ENCODE assay signal across 21 mouse cellular contexts in the genomic region with DNA sequence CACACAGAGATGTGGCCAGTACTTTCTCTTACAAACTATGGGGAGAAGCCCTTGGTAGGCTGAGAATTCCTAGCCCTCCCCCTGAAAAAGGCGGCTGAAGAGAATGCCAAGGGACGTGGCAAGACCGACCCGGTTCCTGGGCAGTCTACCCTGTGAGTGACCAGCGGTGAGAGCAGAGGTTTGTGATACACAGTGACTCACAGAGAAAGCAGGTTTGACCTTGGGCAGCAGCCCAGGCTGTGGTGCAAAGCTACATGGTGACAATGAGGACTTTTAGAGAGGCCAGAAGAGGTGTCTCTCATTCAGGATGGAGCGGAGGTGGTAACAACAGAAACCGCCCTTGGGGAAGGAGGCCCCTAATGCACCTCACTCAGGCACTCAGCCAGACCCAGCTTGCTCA. TPM values are rescaled to one million over a fixed set of nuclear protein-coding genes. Genes with fewer than 3 reads are reported as not detected.
DNase-seq lines count a peak whose midpoint lies in the region; ATAC-seq lines count a peak whose summit lies in the region.
"Had no signal": no experiment of that assay in that cellular context is flagged by ENCODE, and none has a peak within 500 bp of the region (broad histone marks: within the 10 kb centered on the region; RNA-seq: fewer than 3 reads in every experiment).

No protein-coding gene starts in this region.

- H3K4me1 ChIP-seq in heart, embryonic 11.5 days (ENCODE audit: control insufficient read depth, insufficient read depth, low read length), result peaks cover 41% of the 10 kb centered on the region
- no peaks in the 10 kb centered on the region for H3K4me1 ChIP-seq in liver, embryonic 12.5 days
- H3K4me1 ChIP-seq in liver, embryonic 11.5 days (replicated peaks; ENCODE audit: control insufficient read depth, insufficient read depth, low read length), result no peaks in the 10 kb centered on the region

- H3K9ac ChIP-seq in heart, embryonic 11.5 days (ENCODE audit: low read depth, low read length), result no peak overlapping the region
- no peak overlapping the region for H3K9ac ChIP-seq in liver, embryonic 12.5 days
- H3K9ac ChIP-seq in liver, embryonic 11.5 days (ENCODE audit: low read depth, low read length), result no peak overlapping the region
- H3K9ac ChIP-seq: hindbrain, embryonic 12.5 days; midbrain, embryonic 13.5 days had no signal

- WGBS in heart, embryonic 11.5 days (ENCODE audit: insufficient replicate concordance), result 85% methylated on average over 7 of the region's 7 CpGs
- 82% methylated on average over 7 of the region's 7 CpGs for WGBS in liver, embryonic 12.5 days (ENCODE audit: insufficient replicate concordance)
- 89% methylated on average over 7 of the region's 7 CpGs for WGBS in liver, embryonic 11.5 days

- H3K27ac ChIP-seq in heart, embryonic 11.5 days (ENCODE audit: low read depth, low read length), result peak overlapping the region; percentile 87; the same call in 1 of the 2 replicates
- no peak overlapping the region for H3K27ac ChIP-seq in liver, embryonic 12.5 days
- H3K27ac ChIP-seq in liver, embryonic 11.5 days (ENCODE audit: low read depth, low read length), result no peak overlapping the region
- H3K27ac ChIP-seq: hindbrain, embryonic 12.5 days; midbrain, embryonic 13.5 days had no signal

- no peaks in the 10 kb centered on the region for H3K27me3 ChIP-seq in heart, embryonic 11.5 days (ENCODE audit: control insufficient read depth, insufficient read depth, low read length)
- H3K27me3 ChIP-seq in liver, embryonic 12.5 days (replicated peaks), result no peaks in the 10 kb centered on the region
- no peaks in the 10 kb centered on the region for H3K27me3 ChIP-seq in liver, embryonic 11.5 days (replicated peaks; ENCODE audit: control insufficient read depth, insufficient read depth, low read length)
- H3K27me3 ChIP-seq: hindbrain, embryonic 12.5 days; midbrain, embryonic 13.5 days had no signal

- no peak for ATAC-seq in heart, embryonic 11.5 days (replicated peaks; ENCODE audit: insufficient number of reproducible peaks, low FRiP score, low TSS enrichment)
- ATAC-seq in liver, embryonic 12.5 days, result no peak
- ATAC-seq in liver, embryonic 11.5 days (replicated peaks; ENCODE audit: low FRiP score), result no peak
- ATAC-seq: activated CD4-positive, CD25-positive, alpha-beta regulatory T cell, adult 4 months; intestine, embryonic 16.5 days; midbrain, embryonic 13.5 days had no signal

- peaks cover 9% of the 10 kb centered on the region; the same call in 1 of the 2 replicates for H3K36me3 ChIP-seq in heart, embryonic 11.5 days (ENCODE audit: control insufficient read depth, insufficient read depth, low read length)
- no peaks in the 10 kb centered on the region for H3K36me3 ChIP-seq in liver, embryonic 12.5 days
- no peaks in the 10 kb centered on the region for H3K36me3 ChIP-seq in liver, embryonic 11.5 days (ENCODE audit: control insufficient read depth, insufficient read depth, low read length)
- H3K36me3 ChIP-seq: hindbrain, embryonic 12.5 days had no signal

- H3K4me3 ChIP-seq in heart, embryonic 11.5 days (ENCODE audit: low read depth, low read length), result no peak overlapping the region
- H3K4me3 ChIP-seq in liver, embryonic 12.5 days, result no peak overlapping the region
- no peak overlapping the region for H3K4me3 ChIP-seq in liver, embryonic 11.5 days (ENCODE audit: low read depth, low read length)
- H3K4me3 ChIP-seq: erythroblast, embryonic 14.5 days; hindbrain, embryonic 12.5 days; midbrain, embryonic 13.5 days had no signal

- no peak for DNase-seq in heart, adult 8-10 months (ENCODE audit: low spot score)
- DNase-seq in adrenal gland, adult 18-20 months (ENCODE audit: low spot score in 2 of 2), result peak; percentile 38 to 45
- peak; percentile 64 for DNase-seq in fibroblast of lung, adult 2 months (ENCODE audit: low read depth)
- peak; percentile 39 for DNase-seq in testis, postnatal 14 days (ENCODE audit: low spot score)
- no peak for DNase-seq in liver, embryonic 11.5 days (ENCODE audit: low spot score)
- DNase-seq: cerebellum, adult 9-11 months; embryo, embryonic 11 days; gastrocnemius, postnatal 25 days; kidney, postnatal 14 days; layer of hippocampus, adult 9-11 months; lung, adult 18-20 months; lung, postnatal 4 days; right cerebral cortex, postnatal 14 days; thymus, adult 18-20 months had no signal

- H3K4me2 ChIP-seq in heart, embryonic 11.5 days, result no peak overlapping the region
- no peak overlapping the region for H3K4me2 ChIP-seq in liver, embryonic 12.5 days
- no peak overlapping the region for H3K4me2 ChIP-seq in liver, embryonic 11.5 days
- H3K4me2 ChIP-seq: hindbrain, embryonic 12.5 days; midbrain, embryonic 13.5 days had no signal

- H3K9me3 ChIP-seq in heart, embryonic 11.5 days (replicated peaks; ENCODE audit: control insufficient read depth, low read length), result no peaks in the 10 kb centered on the region
- H3K9me3 ChIP-seq in liver, embryonic 12.5 days (replicated peaks), result no peaks in the 10 kb centered on the region
- H3K9me3 ChIP-seq in liver, embryonic 11.5 days (ENCODE audit: control insufficient read depth, low read length), result no peaks in the 10 kb centered on the region
- H3K9me3 ChIP-seq: hindbrain, embryonic 12.5 days; midbrain, embryonic 13.5 days had no signal

RNA-seq across cellular contexts. Expression of a gene that starts 59.4 kb away (rescaled TPM):
- 8.3 and 9.3 TPM in 2 replicates for polyA plus RNA-seq in heart, embryonic 11.5 days (2014; fragmentation: Nextera tagmentation; extraction: Ambion mirVana)
- 10 to 100 TPM; 44.4 to 62.9 (median 52.5) TPM for total RNA-seq in heart, adult 8-10 months (2022)
- total RNA-seq in adrenal gland, adult 18-20 months (2021), result 1 to 10 TPM; 7.4 to 9.5 TPM
- 0.11 TPM in 1 of 2 replicates, not detected in the other for polyA plus RNA-seq in liver, embryonic 12.5 days (2016; fragmentation: Nextera tagmentation; extraction: Ambion mirVana)
- polyA plus RNA-seq in liver, embryonic 11.5 days (2014; fragmentation: Nextera tagmentation; extraction: Ambion mirVana), result 0.13 and 0.19 TPM in 2 replicates
- polyA plus RNA-seq: activated CD4-positive, CD25-positive, alpha-beta regulatory T cell, adult 4 months; erythroblast, embryonic 14.5 days had no signal

Comparison
In these comparisons a context has a peak if more than half of its experiments do, and no peak if none do; other contexts are left out.
1. DNase-seq: peak in adrenal gland, adult 18-20 months (2 of 2), fibroblast of lung, adult 2 months (single experiment) and testis, postnatal 14 days (single experiment); none in heart, adult 8-10 months (single experiment) and liver, embryonic 11.5 days (single experiment).